Mouse (Mus musculus) heart, adult 9 months (tissue): ENCODE data around the gene Ptprk.

Source experiments
- DNase-seq, 2 experiments: peaks; one replicate each; pipeline ENCODE4 v3.0.0; 2022; ENCODE audit warnings: low spot score in 2 of 2

Ptprk gene

DNA sequence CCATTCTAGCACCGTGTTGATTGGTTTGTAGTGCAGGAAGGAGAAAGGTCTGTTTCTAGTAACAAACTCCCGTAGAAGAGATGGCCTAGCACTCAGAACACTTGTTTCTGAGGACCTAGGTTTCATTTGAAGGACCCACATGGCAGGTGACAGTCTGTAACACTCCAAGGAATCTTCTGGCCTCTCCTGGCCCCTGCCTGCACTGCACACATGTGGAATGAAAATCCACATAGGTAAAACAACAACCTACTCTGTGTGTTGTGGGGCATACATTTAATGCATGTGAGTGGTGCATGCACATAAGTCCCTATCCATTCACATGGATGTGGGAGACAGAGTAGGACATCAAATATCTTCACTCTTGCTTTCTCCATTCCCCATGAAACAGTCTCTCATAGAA lies 204.1 kb downstream of the Ptprk start:
- no peak for DNase-seq

DNA sequence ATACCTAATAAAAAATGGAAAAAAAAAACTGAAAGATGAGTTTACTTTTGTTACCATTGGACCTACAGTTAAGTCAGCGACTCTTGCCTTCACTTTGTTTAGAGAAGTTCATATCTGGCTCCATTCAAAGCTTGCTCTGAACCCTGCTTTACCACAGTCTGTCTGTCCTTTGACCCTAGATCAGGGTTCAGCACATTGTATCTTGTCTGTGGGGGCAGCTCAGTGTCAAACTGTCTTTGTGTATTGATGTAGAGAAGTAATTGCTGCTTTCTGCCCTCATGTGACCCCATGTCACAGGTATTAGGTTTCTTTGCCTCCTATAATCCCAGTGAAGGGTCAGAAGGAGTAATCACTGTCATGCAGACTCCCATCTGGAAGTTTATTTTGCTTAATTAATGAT lies 222.9 kb downstream of the Ptprk start:
- no peak for DNase-seq

DNA sequence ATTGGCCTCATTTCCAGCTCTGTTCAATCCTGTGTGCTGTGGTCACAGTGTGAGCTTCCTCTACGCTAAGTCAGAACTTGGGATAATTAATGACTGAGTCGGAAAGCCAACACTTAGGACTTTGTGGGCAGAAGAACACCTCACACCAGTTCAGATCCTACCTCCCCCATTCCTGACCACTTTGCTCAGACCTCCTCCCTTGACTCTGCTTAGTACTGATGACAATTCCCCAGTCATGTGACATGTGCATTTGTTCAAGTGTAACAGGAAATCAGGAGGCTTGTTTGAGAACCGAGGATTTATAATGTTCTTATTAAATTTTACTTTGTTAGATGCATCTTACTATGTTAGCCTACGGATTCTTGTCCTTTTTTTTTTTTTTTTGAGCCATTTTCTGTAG lies 224.6 kb downstream of the Ptprk start:
- DNase-seq, result no peak

DNA sequence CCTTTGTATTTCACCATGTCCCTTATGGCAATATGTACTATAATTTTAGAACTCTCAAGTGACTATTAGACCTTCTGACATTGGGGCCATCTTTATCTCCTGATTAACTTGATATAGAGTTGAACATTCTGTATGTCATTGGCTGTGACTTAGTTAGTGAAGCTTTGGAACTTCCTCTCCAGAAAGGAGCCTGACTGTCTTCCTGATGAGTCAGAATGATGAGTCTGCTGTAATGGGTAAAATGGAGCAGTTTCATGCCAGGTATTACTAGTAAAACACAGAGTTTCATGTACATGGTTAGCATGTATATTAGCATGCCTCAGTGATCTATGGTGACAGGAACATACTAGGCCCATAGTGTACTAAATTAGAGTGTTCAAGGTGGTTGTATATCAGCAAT lies 229.2 kb downstream of the Ptprk start:
- no peak for DNase-seq

DNA sequence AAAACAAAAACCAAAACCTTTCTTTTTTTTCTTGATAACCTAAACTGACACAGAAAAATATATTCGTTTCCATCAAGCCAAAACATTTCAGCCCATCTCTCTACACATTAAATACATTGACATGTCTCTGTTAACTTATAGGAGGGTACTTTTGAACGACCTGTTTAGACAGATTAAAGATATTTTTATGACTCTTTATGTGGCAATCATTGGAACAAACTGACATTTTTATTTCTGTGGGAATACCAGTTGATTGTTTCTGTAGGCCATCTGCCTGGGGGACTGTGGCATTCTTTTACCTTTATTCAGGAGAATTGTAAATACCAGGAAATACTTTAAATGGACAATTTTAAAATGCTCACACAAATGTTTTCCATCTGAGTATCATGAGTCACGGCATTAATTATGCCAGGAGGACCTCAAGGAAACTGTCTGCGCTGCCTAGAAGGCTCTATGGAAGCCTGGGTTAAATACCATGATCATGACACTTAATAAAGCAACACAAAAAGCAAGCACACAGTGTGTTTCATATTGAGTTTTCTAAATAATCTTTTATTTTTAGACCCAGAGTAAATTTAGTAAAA lies 229.8 kb downstream of the Ptprk start:
- no peak for DNase-seq

DNA sequence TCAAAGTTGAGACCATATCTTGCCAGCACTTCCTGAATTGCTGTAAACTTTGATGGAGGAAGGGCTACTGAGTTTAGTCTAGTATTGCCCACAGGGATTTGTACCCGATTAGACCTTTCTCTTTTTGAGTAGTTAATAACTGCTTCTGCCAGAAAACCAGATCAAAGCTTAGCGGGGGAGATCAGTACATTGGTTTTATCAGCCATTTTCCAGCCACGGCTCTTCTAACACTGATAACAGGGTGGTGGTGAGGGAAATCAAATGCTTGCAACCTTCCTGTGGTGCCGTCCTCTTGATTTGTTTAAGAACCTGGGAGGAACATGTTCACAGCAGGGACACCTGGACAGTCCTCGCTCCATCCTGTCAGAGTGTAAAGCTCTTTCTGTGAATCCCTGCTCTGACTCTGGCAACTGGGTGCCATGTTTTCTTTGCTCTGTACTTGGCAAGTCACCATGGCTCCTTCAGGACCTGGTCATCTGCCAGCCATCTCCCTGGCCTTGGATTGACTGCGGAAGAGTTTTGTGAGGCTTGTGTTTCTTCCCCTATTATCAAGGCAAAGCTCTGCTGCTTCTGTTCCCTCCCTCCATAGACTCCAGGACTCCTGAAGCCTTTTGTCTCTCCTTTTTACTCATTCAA lies 231.9 kb downstream of the Ptprk start:
- DNase-seq, result peak in 1 of 2 experiments; percentile 4

DNA sequence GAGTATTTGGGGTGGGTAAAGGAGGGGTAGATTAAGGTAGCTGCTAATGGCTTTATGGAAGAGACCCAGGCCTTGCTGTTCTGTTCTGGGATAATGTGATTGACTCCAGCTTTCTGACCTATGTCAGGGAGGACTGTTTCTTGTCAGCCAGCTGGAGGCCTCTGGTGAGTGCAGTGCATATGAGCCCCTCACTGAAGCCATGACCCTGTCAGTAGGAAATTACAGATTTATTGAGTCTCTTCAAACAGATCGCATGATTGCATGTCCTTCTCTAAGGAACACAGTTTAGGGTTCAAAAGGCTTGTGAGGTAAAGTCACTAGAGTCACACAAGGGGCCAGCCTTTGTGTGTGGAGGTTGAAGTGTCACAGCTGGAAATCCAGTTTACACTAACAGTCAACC lies 236.7 kb downstream of the Ptprk start:
- no peak for DNase-seq

DNA sequence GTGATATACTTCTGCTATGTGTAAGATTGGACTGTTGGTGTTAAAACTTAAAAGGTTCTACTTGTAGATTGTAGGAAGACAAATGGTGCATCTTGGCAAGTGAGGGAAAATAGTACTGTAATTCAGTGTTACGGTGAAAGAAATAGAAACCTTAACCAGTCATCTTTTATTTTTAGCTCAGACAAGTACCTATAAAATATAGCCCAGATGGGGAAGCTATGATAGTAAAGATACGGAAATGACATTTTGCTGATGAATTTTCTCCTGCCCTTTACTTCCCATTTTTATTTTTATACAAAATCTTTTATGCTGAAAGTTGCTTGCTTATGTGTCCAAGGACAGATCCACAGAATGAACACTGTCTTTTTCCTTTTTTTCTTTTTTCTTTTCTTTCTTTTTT lies 248.4 kb downstream of the Ptprk start:
- no peak for DNase-seq

DNA sequence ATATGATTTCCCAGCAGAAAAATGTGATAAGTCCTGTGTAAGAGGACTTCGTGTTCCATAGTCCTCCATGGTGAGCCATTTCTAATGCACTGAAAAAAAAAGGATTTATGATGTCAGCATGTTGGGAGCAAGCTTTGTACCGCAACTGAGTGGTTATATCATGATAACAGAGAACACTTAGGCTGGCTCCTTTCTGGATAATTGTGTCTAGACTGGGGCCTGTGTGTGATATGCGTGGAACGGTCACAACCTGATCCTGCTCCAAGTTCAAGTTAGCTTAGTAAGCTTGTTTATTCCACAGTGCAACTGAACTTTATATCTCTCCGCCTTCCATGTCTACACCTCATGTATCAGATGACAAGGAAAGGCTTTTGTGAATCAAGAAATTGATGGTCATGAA lies 260.6 kb downstream of the Ptprk start:
- DNase-seq, result no peak

DNA sequence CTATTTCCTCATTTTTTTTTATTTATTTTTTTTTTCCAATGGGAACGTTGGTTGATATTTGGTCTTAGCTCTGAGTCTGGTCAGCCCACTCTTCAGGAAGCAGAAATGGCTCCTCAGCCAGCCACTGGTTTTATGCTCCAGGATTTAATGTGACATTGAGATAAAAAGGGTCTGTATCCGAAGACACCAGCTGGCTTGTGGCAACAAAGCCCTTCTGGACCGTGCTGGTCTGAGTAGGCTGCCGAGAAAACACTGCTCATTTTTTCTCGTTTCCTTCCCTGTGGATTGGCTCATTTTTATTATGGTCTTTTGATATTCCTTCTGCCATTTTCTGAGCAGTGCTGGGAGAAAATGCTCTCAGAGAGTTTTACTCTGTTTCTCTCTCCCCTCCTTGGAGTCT lies 263.9 kb downstream of the Ptprk start:
- DNase-seq, result no peak

DNA sequence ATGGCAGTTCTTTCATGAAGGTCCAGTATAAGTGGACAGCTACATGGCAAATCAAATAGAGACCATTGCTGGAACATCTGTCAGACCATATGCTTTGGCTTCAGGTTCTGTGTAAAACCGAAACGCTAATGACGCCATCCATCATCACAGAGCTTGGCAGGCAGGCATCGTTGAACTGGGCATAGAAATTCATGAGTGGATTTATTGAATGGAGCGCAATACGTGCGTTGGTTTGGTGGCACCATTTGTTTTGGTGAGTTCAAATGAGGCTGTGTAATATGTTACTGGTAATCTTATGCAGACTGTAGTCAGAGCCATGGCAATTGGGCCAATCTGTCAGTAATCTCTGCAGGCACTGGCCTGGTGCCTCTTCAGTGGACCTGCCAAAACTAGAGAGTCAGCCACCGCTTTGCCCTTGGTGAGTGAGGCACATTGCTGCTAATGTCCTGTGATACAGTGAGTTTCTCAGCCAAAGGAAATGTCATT lies 270.6 kb downstream of the Ptprk start:
- peak; percentile 34 to 67 for DNase-seq

DNA sequence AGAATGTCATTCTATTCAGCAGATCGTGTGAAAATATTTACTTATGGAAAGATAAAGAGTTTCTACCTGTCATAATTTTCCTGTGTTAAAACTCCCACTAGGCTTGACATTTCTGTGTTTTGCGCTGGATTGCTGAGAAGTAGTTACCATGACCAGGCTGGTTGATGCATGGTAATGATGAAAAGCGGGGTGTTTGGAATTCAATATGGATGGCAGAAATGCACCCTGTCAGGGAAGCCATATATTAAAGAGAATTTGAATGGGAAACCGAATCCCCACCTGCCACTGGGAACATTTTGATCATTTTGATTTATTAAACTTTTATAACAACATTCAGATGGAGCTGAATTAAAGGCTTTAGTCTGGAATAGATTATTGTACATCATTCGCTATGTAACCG lies 290.7 kb downstream of the Ptprk start:
- DNase-seq, result no peak

DNA sequence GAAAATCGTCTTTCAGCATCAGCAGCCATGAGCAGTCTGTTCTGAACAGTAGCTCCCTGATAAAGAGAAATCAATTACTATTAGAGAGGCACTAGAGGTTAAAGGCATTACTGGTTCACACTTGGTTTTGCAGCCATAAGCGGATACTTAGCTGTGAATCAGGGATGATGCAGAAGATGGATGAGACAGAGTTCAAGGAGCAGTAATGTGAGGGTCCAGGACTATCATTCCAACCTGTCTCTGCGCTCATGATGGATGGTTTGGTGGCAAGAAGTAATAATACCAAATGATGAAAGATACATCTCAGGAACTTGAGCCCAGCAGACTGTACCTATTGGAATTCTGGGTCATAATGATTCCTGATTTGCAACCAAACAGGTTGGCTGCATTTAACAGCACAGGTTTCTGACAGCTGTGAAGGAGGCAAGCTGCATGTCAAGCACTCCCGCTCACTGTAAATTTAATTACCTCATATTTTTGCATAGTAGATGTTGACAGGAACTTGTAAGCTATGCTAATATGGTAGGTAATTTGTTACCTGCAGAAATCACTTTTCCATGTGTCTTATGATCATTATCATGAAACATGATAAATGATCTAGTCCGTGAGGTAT lies 291.6 kb downstream of the Ptprk start:
- no peak for DNase-seq

DNA sequence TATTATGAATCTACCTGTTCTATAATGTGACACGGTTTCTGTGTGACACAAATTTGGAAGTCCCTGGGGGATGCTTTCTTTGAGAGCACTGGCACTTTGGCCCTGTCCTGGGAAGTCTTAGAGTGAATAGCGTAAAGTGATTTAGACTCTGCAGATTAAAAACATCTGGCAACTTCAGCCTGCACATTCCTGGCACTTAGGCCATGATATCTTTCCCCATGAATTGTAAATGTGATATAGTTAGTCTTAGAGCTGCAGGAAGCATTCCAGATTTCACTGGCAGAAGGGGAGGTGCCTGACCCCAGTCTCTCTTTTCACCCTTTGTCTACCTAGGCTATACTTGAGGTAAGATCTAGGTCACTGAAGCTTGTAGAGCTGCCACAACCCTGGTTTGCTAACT lies 295.2 kb downstream of the Ptprk start:
- DNase-seq, result no peak

DNA sequence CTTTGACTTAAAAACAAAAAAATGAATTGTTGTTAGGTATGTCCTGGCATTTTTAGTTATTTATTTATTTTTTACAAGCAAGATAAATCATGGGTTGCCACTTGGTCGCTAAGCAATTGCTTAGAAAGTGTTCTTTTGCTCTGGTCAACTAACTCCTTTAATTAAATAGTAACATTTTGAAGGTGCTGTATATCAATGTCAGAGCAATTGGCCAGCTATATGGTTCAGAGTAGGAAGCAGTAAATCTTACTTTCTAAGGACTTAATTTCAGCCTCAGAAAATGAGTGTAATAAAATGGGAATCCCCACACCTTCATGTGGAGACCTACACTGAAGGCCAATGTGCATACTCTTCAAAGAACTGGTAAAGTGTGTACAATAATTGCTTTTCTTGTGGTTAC lies 300.3 kb downstream of the Ptprk start:
- no peak for DNase-seq

DNA sequence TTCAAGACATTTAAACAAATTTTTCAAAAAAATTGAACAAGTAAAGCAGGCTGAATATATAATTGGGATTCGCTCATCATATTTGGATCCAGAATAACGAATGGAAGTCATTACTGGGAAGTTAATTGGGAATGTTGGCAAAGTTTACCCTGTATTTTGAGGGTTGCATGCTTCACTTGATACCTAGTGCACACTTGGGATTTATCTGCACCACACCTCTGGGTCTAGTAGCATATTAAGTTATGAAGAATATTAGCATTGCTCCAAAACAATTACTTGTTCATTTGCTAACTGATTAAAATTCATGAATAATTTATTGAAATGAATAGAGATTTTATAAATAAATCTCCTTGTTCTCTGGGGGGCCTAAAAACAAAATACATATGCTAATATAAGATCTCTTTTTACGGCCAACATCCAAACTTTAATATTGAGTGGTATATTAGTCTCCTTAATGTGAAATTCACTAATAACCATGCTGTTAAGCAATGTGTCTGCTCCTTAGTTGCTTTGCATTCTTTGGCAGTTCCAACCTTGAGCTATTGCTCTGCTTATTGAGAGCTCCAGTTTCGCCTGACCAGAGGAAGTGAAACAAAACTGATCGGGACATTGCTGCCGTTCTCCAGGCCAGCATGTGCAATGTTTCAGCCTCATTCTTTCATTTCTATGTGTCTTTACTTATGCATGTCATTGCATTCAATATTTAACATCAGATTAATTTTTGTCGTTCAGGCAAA lies 305.3 kb downstream of the Ptprk start:
- DNase-seq, result no peak

DNA sequence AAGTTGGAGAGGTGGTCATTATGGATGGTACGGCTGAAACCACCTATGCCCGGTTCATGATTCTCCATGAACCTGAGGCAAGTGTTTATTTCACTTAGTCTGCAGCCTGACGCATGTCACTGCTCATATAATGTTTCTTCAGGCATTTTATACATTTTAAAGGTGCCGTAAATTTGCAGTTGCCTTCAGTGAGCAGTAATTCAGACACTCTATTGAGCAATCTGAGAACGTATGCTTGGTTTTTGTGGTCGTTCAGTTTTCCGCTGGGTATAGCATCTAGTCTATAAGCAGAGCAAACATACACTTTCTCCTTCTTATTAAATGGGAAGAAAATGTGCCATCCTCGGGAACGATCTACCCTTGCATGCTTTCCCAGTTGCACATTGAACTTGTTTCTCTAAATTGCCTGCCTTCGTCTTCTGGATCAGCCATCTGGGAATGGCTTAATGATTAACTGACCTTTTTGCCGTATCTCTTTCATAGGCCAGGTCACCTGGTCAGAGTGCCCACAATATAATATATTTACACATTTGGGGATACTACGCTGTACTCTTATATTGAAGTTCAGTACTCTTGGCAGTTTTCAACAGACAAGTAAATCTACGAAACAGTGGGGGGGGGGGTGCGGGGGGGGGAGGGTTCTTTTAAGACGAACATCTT lies 313.1 kb downstream of the Ptprk start:
- no peak for DNase-seq

DNA sequence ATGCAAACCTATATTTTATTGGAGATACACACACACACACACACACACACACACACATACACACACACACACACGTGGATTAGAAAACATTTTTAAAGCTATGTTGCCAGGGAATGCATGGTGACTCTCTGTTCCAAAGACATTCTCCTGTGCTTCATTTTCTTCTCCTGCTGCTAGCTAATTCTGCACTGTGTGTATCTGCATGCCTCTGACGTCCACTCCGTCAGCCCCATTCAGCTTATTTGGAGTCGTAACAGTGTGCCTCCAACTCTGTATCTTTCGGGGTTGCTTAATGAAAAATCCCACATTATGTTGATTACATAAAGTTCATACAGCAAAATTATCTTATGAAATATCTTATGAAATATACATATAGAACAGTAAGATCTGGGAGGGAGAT lies 316.5 kb downstream of the Ptprk start:
- DNase-seq, result no peak

DNA sequence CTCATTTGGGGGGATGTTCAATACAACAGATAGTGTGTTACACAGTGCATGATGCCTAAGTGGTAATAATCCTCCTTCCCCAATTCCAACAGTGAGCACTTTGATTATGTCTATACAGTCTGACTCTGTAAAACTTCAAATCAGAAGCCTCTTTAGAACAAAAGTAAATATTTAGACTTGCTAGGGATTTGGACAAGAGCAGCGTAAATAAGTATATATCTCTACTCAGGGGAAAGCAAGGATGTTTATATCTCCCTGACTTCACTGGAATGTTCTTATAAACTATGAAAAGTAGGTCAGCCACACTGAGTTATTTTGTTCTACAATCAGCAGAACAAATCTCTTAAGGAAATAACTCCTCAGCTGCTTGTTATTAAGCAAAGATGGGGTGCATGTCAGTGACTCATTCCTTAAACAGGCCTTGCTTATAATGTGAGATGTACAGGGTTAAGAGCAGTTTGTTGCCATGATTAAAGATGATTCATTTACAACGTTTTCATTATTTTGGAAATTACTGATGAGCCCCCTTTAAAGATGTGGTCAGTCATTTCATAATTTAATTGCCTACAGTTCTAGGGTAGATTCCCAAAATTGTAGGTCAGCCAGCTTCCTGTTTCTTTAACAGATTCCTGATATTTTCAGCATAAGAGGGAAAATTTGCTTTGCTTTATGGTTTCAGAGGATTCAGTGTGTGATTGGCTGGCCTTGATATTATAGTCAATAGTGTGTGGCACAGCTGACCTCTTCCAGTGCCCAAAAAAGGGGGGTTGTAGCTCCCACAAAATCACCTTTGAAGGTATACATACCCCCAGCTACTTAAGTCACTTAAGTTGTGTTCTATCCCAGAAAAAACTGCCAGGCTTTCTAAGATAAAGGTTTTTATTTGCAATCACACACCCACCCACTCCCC lies 321.2 kb downstream of the Ptprk start:
- DNase-seq, result no peak

DNA sequence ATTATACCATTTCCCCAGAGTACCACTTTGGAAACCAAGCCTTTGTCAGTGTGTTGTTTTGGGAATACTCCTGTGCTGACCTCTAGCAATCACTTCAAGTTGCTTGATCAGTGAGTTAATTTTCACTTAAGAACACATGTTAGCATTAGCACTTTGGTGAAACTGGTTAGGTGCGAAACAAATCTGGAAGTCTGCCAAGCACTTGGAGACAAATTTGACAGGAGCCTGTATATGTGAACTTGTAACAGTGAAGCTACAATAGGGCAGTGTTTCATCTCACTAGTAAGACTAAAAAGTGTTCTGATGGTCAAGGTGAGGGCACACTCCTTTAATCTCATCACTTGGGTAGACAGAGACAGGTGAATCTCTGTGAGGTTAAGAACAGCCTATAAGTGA lies 321.9 kb downstream of the Ptprk start:
- no peak for DNase-seq

DNA sequence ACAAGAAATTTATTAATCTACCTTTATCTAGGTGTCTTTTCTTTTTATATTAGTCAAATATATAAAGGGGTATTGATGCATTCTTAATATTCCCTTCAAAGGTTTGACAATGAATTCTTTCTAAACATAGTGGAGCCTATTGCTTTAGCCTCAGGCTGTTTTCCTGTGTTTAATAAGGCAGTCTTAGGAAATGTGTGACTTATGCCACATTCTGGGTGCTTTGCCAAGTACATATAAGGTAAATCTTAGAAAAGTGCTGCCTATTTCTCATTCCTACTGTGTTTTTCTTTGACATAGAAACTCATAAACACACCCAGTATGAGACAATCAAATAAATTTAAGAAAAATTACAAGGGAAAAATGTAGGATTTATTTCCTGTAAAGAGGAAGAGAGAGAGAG lies 327.2 kb downstream of the Ptprk start:
- DNase-seq, result no peak
